Mouse (Mus musculus): ENCODE measurements at regions not wholly inside any gene's neighbourhood (a gene's known extent, or its start where the extent isn't known, plus 50 kb on each side); places are given as distances from the start of the nearest gene placed in this dataset.

- DNase-seq: no peak
Observed at GRCm38 (mm10) chr13:15283065-15283464, 180.0 kb upstream of the Gli3 start.

DNA sequence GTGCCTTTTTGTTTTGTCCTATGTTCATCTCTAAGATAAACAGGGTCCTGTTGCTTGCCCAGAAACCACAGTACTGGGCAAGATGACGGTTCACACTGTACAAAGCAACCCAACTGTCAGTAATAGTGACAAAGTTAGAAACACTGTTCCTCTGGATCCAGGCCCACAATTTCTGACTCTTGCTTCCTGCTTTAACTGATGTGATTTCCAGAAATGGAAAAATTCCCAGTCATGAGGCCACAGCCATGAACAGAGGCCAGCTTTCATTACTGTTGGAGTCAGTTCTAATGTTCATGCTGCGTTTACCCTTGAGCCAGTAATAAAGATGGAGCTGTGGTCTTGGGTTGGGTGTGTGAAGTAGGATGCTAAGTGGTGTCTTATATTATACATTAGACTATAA is 164.6 kb upstream of the Gli3 start:
- DNase-seq: peak; percentile 4

- DNase-seq: no peak
Observed at GRCm38 (mm10) chr13:15325413-15325812, 137.6 kb upstream of the Gli3 start.

DNA sequence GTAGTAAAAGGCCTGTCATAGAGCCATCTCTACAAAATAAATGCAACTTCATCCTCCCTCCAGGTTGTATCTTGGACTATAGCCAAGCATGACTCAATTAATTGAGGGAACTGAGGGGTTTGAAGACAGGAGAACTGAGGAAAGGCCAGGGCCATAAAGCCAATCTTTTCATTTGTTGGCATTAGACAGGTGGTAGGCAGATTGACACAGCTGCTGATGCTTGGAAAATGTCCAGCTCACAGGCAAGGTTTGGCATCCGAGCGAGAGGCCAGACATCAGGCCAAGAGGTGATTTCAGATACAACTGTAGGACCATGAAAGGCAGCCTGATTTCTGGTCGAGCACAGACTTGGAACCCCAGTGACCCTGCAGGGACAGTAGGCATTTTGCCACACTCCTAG is 136.9 kb upstream of the Gli3 start:
- DNase-seq: no peak

- DNase-seq: no peak
Observed at GRCm38 (mm10) chr13:15329561-15329960, 133.5 kb upstream of the Gli3 start.

GRCm38 (mm10) chr13:15343474-15343873 is 119.6 kb upstream of the Gli3 start:
- no peak for DNase-seq

DNA sequence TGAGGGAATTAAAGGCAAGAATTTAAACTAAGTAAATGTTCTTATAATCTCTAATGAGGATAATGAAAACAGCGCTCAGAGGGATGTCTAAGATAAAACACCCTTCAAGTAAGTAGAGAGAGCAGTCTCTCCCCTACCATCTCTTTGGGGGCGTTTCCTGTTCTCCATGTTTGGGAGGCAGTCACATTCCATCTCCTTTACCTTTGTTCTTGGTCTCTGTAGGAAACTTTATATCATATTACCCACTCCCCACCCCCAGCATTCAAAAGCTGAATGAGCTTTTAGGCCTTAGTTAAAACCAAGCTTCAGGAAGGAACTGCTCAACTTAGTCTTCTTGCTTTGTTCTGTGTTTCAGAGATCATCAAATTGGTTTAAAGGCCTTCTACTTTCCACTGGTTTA is 116.2 kb upstream of the Gli3 start:
- no peak for DNase-seq

GRCm38 (mm10) chr13:15366437-15366836 is 96.6 kb upstream of the Gli3 start:
- no peak for DNase-seq

DNA sequence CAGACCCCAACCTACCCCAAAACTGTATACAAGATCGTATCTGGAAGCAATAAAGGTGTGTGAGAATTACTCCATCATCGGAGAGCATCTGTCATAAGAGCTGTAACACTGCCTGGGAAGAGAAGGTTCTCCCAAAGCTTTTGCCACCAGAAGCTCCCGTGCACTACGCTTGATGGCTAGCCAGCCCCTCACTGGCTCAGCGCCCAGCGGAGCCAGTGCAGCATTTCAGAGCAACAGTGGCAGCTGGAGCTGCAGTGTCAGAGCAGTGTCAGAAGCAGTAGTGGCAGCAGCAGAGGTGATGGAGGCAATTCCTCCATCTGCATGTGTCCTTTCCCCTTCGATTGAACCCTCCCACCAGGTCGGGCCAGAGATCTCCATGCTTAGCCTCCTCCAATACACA is 83.0 kb upstream of the Gli3 start:
- no peak for DNase-seq

DNA sequence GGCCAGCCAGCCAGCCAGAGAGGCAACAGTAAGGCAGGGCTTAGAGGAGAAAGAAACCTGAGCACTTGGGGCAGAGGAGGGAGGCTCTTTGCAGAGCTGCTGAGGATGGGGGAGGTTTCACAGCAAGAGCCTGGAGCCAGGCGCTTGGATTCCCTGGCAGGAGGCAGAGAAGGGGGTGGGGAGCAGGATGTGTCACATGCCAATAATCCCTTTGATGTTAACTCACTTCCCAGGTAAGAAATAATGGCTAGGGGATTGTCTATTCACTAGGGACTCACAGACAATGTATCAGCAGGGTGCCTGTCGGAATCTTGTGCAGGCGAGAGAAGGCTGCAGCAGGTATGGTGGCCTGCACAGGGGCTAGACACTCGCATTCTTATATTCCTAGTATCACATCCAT is 67.8 kb upstream of the Gli3 start:
- no peak for DNase-seq

- no peak for DNase-seq
Observed at GRCm38 (mm10) chr13:15395694-15396093, 67.3 kb upstream of the Gli3 start.

DNA sequence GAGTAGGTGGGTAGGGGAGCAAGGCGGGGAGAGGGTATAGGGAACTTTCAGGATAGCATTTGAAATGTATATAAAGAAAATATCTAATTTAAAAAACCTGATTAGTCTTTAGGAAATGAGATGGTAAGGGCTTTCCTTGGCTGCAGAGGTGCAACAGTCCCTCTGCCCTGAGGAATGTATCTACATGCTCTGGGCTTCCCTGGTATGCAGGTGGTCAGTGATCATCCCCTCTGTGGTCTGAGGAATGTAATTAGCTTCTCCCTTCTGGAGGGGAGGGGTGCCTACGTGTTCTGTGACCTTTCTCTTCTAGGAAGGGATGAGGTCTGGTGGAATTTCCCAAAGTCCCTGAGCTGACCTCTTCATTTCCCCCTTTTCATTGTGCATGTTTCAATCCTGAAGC is 64.4 kb upstream of the Gli3 start:
- no peak for DNase-seq
